Mouse (Mus musculus) C2C12 (cell line): ENCODE results near the gene Lrp8.

Source experiments
- CEBPB ChIP-seq: IDR thresholded peaks from one replicate; pipeline ENCODE4 v1.6.1; 2011; ENCODE audit warnings: low read depth, mild to moderate bottlenecking, control low read depth, moderate library complexity
- CTCF ChIP-seq: IDR thresholded peaks from one replicate; pipeline ENCODE4 v1.5.1; 2011; ENCODE audit not compliant: control insufficient read depth, insufficient read depth, insufficient read length
- FOSL1 ChIP-seq: IDR thresholded peaks from one replicate; pipeline ENCODE4 v1.8.0; 2011; ENCODE audit warnings: mild to moderate bottlenecking, low read length; ENCODE audit not compliant: poor library complexity, insufficient read depth, severe bottlenecking
- MAX ChIP-seq: IDR thresholded peaks from one replicate; pipeline ENCODE4 v1.6.1; 2011; ENCODE audit warnings: mild to moderate bottlenecking, control low read depth
- USF1 ChIP-seq: IDR thresholded peaks from one replicate; pipeline ENCODE4 v1.6.1; 2011; ENCODE audit warnings: low read depth, mild to moderate bottlenecking, control low read depth, moderate library complexity

GRCm38 (mm10) chr4:107776990-107777673 lies 24.9 kb upstream of the Lrp8 start:
- TF ChIP-seq CTCF = no peak
- TF ChIP-seq FOSL1 = no peak
- TF ChIP-seq USF1 = no peak
- TF ChIP-seq MAX = no peak
- TF ChIP-seq CEBPB = no peak
